Mouse (Mus musculus): ENCODE measurements around the gene Csgalnact2. TPM values are rescaled to one million over a fixed set of nuclear protein-coding genes. Genes with fewer than 3 reads are reported as not detected.

The Csgalnact2 gene
- polyA plus RNA-seq, 1 experiment from 2014 or later = 11.8 TPM

- H3K36me3 ChIP-seq (ENCODE audit: control insufficient read depth, insufficient read depth, low read length) = no peaks in the 10 kb centered on the region
- H3K9me3 ChIP-seq (replicated peaks; ENCODE audit: control insufficient read depth, low read length, poor library complexity, severe bottlenecking) = no peaks in the 10 kb centered on the region
- ATAC-seq = no peak
- H3K27me3 ChIP-seq (ENCODE audit: control insufficient read depth, insufficient read depth, low read depth, low read length) = no peaks in the 10 kb centered on the region
- WGBS = 93% methylated on average over 18 of the region's 18 CpGs
- H3K9ac ChIP-seq (ENCODE audit: low read depth, low read length) = no peak overlapping the region
- H3K4me2 ChIP-seq (ENCODE audit: low read length) = no peak overlapping the region
- H3K4me3 ChIP-seq (ENCODE audit: low read depth, low read length) = no peak overlapping the region
- H3K4me1 ChIP-seq (ENCODE audit: control insufficient read depth, insufficient read depth, low read length) = no peaks in the 10 kb centered on the region
- no peak overlapping the region for H3K27ac ChIP-seq (ENCODE audit: low read length)
Measured at GRCm38 (mm10) chr6:118173251-118173974, 34.5 kb upstream of the Csgalnact2 start.

- no peak overlapping the region for H3K4me2 ChIP-seq (ENCODE audit: low read length)
- no peak overlapping the region for H3K4me3 ChIP-seq (ENCODE audit: low read depth, low read length)
Measured at GRCm38 (mm10) chr6:118171386-118171785, 32.4 kb upstream of the Csgalnact2 start.

DNA sequence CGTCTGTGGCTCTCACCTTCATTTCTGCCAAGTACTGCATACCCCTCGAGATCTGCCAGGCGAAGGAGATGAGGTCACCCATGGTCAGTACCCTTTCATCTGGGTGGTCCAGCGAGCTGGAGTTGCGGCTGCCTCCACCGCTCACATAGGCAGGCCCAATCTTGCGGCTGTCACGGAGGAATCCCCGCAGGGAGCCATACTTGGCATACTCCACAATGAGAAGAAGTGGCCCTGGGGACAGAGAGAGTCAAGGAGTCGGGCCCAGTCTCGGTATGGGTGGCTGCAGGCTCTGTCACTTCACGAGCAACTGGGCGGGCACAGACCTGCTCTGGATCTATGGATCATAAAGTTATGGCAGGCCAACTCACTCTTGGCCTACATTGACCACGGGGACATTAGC lies 29.2 kb upstream of the Csgalnact2 start:
- no peak overlapping the region for H3K4me2 ChIP-seq (ENCODE audit: low read length)

More at GRCm38 (mm10) chr6:118171386-118171785, 32.4 kb upstream of the Csgalnact2 start:
- Histone ChIP-seq H3K9ac (ENCODE audit: low read depth, low read length) (no peak overlapping the region), H3K9me3 (replicated peaks; ENCODE audit: control insufficient read depth, low read length, poor library complexity, severe bottlenecking) (no peaks in the 10 kb centered on the region), H3K27ac (ENCODE audit: low read length) (no peak overlapping the region), H3K4me1 (ENCODE audit: control insufficient read depth, insufficient read depth, low read length) (no peaks in the 10 kb centered on the region; the same call in 1 of the 2 replicates), H3K27me3 (ENCODE audit: control insufficient read depth, insufficient read depth, low read depth, low read length) (no peaks in the 10 kb centered on the region), H3K36me3 (ENCODE audit: control insufficient read depth, insufficient read depth, low read length) (no peaks in the 10 kb centered on the region)
- ATAC-seq = no peak
- WGBS = 91% methylated on average over 7 of the region's 7 CpGs

DNA sequence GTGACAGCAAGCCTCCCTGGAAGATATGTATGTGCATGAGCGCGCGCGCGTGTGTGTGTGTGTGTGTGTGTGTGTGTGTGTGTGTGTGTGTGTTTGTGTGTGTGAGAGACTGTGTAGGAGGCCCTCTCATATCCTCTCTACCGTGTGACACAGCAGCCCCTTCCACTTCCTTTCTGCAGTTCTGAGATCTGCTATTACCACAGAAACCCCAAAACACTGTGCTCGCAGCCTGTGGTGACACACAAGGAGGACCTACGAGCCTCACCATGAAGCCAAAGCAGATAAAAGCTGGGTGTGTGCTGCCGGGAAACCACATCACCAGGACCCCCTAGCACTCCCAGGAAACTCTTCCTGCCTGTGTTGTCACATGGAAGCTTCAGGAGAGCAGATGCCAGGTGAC lies 28.1 kb upstream of the Csgalnact2 start:
- H3K4me2 ChIP-seq (ENCODE audit: low read length) = no peak overlapping the region
- H3K27me3 ChIP-seq (ENCODE audit: control insufficient read depth, insufficient read depth, low read depth, low read length) = no peaks in the 10 kb centered on the region
- H3K4me1 ChIP-seq (ENCODE audit: control insufficient read depth, insufficient read depth, low read length) = no peaks in the 10 kb centered on the region; the same call in 1 of the 2 replicates
- no peak overlapping the region for H3K4me3 ChIP-seq (ENCODE audit: low read depth, low read length)
- WGBS = 91% methylated on average over 9 of the region's 9 CpGs
- H3K9ac ChIP-seq (ENCODE audit: low read depth, low read length) = no peak overlapping the region
- ATAC-seq = no peak
- H3K9me3 ChIP-seq (replicated peaks; ENCODE audit: control insufficient read depth, low read length, poor library complexity, severe bottlenecking) = no peaks in the 10 kb centered on the region
- H3K27ac ChIP-seq (ENCODE audit: low read length) = no peak overlapping the region
- 0 out of 2 replicates have a peak, but pooled peaks cover 3% of the 10 kb centered on the region for H3K36me3 ChIP-seq (ENCODE audit: control insufficient read depth, insufficient read depth, low read length)

More for the DNA sequence above, 29.2 kb upstream of the Csgalnact2 start:
- no peak overlapping the region for H3K27ac ChIP-seq (ENCODE audit: low read length)
- ATAC-seq = no peak
- H3K36me3 ChIP-seq (ENCODE audit: control insufficient read depth, insufficient read depth, low read length) = no peaks in the 10 kb centered on the region
- no peaks in the 10 kb centered on the region; the same call in 1 of the 2 replicates for H3K4me1 ChIP-seq (ENCODE audit: control insufficient read depth, insufficient read depth, low read length)
- H3K4me3 ChIP-seq (ENCODE audit: low read depth, low read length) = no peak overlapping the region
- no peaks in the 10 kb centered on the region for H3K9me3 ChIP-seq (replicated peaks; ENCODE audit: control insufficient read depth, low read length, poor library complexity, severe bottlenecking)
- no peak overlapping the region for H3K9ac ChIP-seq (ENCODE audit: low read depth, low read length)
- no peaks in the 10 kb centered on the region for H3K27me3 ChIP-seq (ENCODE audit: control insufficient read depth, insufficient read depth, low read depth, low read length)
- WGBS = 84% methylated on average over 14 of the region's 14 CpGs

DNA sequence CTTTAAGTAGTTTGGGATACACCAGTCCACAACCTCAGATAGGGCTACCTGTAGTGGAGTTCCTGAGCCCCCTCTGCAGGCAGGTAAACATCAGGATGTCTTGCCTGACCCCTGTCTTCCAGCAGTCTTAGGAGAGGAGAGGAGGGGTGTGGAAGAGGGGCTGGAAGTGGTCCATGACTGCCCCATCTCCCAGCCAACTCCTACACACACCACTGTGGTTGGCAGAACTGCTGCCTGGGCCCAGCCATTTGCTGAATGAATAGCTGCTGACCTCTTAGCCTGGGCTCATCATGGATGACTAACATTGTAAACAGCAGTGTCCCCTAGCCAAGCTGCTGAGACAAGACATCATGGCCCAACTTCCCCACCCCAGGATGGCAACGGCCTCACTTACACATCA lies 26.6 kb upstream of the Csgalnact2 start:
- H3K9ac ChIP-seq (ENCODE audit: low read depth, low read length) = no peak overlapping the region
- H3K9me3 ChIP-seq (replicated peaks; ENCODE audit: control insufficient read depth, low read length, poor library complexity, severe bottlenecking) = no peaks in the 10 kb centered on the region
- H3K27ac ChIP-seq (ENCODE audit: low read length) = no peak overlapping the region
- no peak overlapping the region for H3K4me3 ChIP-seq (ENCODE audit: low read depth, low read length)
- no peak for ATAC-seq
- WGBS = 89% methylated on average over 1 of the region's 1 CpGs
- H3K4me2 ChIP-seq (ENCODE audit: low read length) = no peak overlapping the region
- H3K4me1 ChIP-seq (ENCODE audit: control insufficient read depth, insufficient read depth, low read length) = no peaks in the 10 kb centered on the region; the same call in 1 of the 2 replicates
- H3K27me3 ChIP-seq (ENCODE audit: control insufficient read depth, insufficient read depth, low read depth, low read length) = no peaks in the 10 kb centered on the region
- 0 out of 2 replicates have a peak, but pooled peaks cover 3% of the 10 kb centered on the region for H3K36me3 ChIP-seq (ENCODE audit: control insufficient read depth, insufficient read depth, low read length)

- Histone ChIP-seq H3K4me2 (ENCODE audit: low read length) (no peak overlapping the region), H3K36me3 (ENCODE audit: control insufficient read depth, insufficient read depth, low read length) (0 out of 2 replicates have a peak, but pooled peaks cover 3% of the 10 kb centered on the region), H3K9ac (ENCODE audit: low read depth, low read length) (no peak overlapping the region), H3K9me3 (replicated peaks; ENCODE audit: control insufficient read depth, low read length, poor library complexity, severe bottlenecking) (no peaks in the 10 kb centered on the region), H3K4me1 (ENCODE audit: control insufficient read depth, insufficient read depth, low read length) (no peaks in the 10 kb centered on the region; the same call in 1 of the 2 replicates), H3K4me3 (ENCODE audit: low read depth, low read length) (no peak overlapping the region), H3K27ac (ENCODE audit: low read length) (no peak overlapping the region), H3K27me3 (ENCODE audit: control insufficient read depth, insufficient read depth, low read depth, low read length) (no peaks in the 10 kb centered on the region)
- 70% methylated on average over 8 of the region's 8 CpGs for WGBS
- no peak for ATAC-seq
Measured at GRCm38 (mm10) chr6:118164691-118165090, 25.8 kb upstream of the Csgalnact2 start.

DNA sequence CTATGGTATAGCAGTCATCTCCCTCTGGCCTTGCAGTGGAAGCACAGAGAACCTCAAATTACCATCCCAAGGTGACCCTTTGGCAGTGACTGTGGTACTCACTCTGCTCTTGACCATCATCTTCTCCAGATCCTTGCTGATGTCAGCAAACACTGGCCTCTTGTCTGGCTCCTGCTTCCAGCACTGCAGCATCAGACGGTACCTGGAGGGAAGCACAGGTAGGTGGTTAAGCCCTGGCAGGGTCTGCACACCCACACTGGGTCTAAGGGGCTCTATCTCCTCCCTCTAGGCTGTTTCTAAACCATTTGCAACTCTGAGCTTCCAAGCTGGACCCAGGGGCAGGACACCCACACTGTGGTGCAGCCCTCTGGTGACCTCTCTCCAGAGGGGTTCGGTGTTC lies 24.1 kb upstream of the Csgalnact2 start:
- 96% methylated on average over 2 of the region's 2 CpGs for WGBS
- no peak overlapping the region for H3K27ac ChIP-seq (ENCODE audit: low read length)
- H3K27me3 ChIP-seq (ENCODE audit: control insufficient read depth, insufficient read depth, low read depth, low read length) = no peaks in the 10 kb centered on the region
- H3K4me1 ChIP-seq (ENCODE audit: control insufficient read depth, insufficient read depth, low read length) = no peaks in the 10 kb centered on the region; the same call in 1 of the 2 replicates
- 0 out of 2 replicates have a peak, but pooled peaks cover 3% of the 10 kb centered on the region for H3K36me3 ChIP-seq (ENCODE audit: control insufficient read depth, insufficient read depth, low read length)
- no peaks in the 10 kb centered on the region for H3K9me3 ChIP-seq (replicated peaks; ENCODE audit: control insufficient read depth, low read length, poor library complexity, severe bottlenecking)
- H3K4me2 ChIP-seq (ENCODE audit: low read length) = no peak overlapping the region
- no peak for ATAC-seq
- no peak overlapping the region for H3K4me3 ChIP-seq (ENCODE audit: low read depth, low read length)
- no peak overlapping the region for H3K9ac ChIP-seq (ENCODE audit: low read depth, low read length)

GRCm38 (mm10) chr6:118162457-118163082 lies 23.6 kb upstream of the Csgalnact2 start:
- H3K27ac ChIP-seq (ENCODE audit: low read length) = no peak overlapping the region
- no peaks in the 10 kb centered on the region for H3K9me3 ChIP-seq (replicated peaks; ENCODE audit: control insufficient read depth, low read length, poor library complexity, severe bottlenecking)
- WGBS = 90% methylated on average over 12 of the region's 12 CpGs
- H3K36me3 ChIP-seq (ENCODE audit: control insufficient read depth, insufficient read depth, low read length) = 0 out of 2 replicates have a peak, but pooled peaks cover 3% of the 10 kb centered on the region
- no peak overlapping the region for H3K4me2 ChIP-seq (ENCODE audit: low read length)
- H3K4me3 ChIP-seq (ENCODE audit: low read depth, low read length) = no peak overlapping the region
- H3K4me1 ChIP-seq (ENCODE audit: control insufficient read depth, insufficient read depth, low read length) = no peaks in the 10 kb centered on the region; the same call in 1 of the 2 replicates
- no peak overlapping the region for H3K9ac ChIP-seq (ENCODE audit: low read depth, low read length)
- H3K27me3 ChIP-seq (ENCODE audit: control insufficient read depth, insufficient read depth, low read depth, low read length) = no peaks in the 10 kb centered on the region
- ATAC-seq = no peak

- WGBS = 69% methylated on average over 5 of the region's 5 CpGs
- H3K4me1 ChIP-seq (ENCODE audit: control insufficient read depth, insufficient read depth, low read length) = no peaks in the 10 kb centered on the region
- no peak overlapping the region for H3K27ac ChIP-seq (ENCODE audit: low read length)
- H3K9ac ChIP-seq (ENCODE audit: low read depth, low read length) = no peak overlapping the region
- H3K36me3 ChIP-seq (ENCODE audit: control insufficient read depth, insufficient read depth, low read length) = no peaks in the 10 kb centered on the region
- H3K4me2 ChIP-seq (ENCODE audit: low read length) = no peak overlapping the region
- no peaks in the 10 kb centered on the region for H3K27me3 ChIP-seq (ENCODE audit: control insufficient read depth, insufficient read depth, low read depth, low read length)
- no peak overlapping the region for H3K4me3 ChIP-seq (ENCODE audit: low read depth, low read length)
- ATAC-seq = no peak
- no peaks in the 10 kb centered on the region for H3K9me3 ChIP-seq (replicated peaks; ENCODE audit: control insufficient read depth, low read length, poor library complexity, severe bottlenecking)
Measured at GRCm38 (mm10) chr6:118153091-118153490, 14.2 kb upstream of the Csgalnact2 start.

Data from midbrain, embryonic 16.5 days (tissue).